Mouse (Mus musculus) bone marrow, adult 2 months (tissue): Measurements from ENCODE around the gene Zfp524.

Source experiments
- CTCF ChIP-seq: fragments of 200-500 bp; IDR thresholded peaks from 2 replicates; pipeline ENCODE4 v1.5.1; 2011; ENCODE audit warnings: low read length, control low read depth; ENCODE audit not compliant: control insufficient read depth, insufficient read depth
- POLR2A ChIP-seq: fragments of 200-500 bp; IDR thresholded peaks from 2 replicates; pipeline ENCODE4 v1.6.1; 2011; ENCODE audit warnings: low read depth, mild to moderate bottlenecking, control low read depth, low read length, borderline replicate concordance; ENCODE audit not compliant: control insufficient read depth

GRCm38 (mm10) chr7:5062360-5063001 is 48.3 kb downstream of the Zfp524 start:
- no peak for TF ChIP-seq CTCF
- no peak for TF ChIP-seq POLR2A
